Mouse (Mus musculus): ENCODE data around the gene Tmigd1. TPM values are rescaled to one million over a fixed set of nuclear protein-coding genes. Genes with fewer than 3 reads are reported as not detected.

The Tmigd1 gene
- polyA plus RNA-seq, 1 experiment: 0.11 TPM

DNA sequence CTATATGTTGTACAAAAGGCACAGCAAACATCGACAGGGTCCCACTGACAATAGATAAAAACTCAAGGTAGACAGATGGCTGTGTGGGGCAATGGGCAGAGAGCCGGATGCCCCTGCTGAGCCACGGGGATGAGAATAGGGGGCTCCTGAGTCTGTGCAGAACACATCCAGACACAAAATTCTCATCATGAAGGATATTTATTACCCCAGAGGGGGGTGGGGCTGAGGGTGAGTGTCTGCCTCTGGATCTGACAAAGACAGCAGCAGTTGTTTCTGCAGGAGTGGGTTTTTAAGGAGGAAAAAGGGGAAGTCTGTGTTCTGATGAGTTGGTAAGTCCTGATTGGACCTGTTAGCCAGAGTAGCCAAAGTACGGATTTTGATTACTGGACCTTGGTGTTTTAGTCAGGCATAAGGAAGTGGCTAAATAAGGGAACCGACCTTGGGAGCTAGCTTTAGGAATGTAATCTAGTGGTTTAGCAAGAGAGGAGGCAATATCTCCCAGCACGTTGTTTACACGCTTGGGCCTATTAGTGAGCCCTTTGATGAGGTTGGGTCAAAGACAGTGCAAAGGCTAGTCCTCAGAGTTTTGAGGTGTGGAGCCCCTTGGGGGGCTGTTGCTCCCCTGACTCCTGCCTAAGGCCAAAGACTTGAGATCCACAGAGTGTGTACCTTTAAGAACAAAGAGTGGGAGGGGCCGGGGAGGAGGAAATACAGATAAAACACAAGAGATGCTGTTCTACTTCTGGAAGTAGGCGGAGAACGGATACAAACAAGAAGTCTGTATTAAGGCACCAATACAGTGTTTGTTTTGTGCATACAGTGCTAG is 12.4 kb upstream of the Tmigd1 start:
- Histone ChIP-seq H3K36me3 (ENCODE audit: control insufficient read depth, insufficient read depth, low read length) (no peaks in the 10 kb centered on the region), H3K4me3 (ENCODE audit: control insufficient read depth, insufficient read depth, low read length) (no peak overlapping the region), H3K27ac (ENCODE audit: control insufficient read depth, insufficient read depth, low read length) (no peak overlapping the region), H3K27me3 (ENCODE audit: control insufficient read depth, insufficient read depth, low read length) (no peaks in the 10 kb centered on the region), H3K4me1 (replicated peaks; ENCODE audit: control insufficient read depth, insufficient read depth, low read length) (peaks cover 7% of the 10 kb centered on the region)
- WGBS: 68% methylated on average over 10 of the region's 10 CpGs
- peak; percentile 45 for DNase-seq
- no peak for TF ChIP-seq CTCF (IDR thresholded peaks at IDR 0.05; ENCODE audit: borderline replicate concordance, control insufficient read depth, extremely low read depth, insufficient read depth, low read length, poor library complexity)

DNA sequence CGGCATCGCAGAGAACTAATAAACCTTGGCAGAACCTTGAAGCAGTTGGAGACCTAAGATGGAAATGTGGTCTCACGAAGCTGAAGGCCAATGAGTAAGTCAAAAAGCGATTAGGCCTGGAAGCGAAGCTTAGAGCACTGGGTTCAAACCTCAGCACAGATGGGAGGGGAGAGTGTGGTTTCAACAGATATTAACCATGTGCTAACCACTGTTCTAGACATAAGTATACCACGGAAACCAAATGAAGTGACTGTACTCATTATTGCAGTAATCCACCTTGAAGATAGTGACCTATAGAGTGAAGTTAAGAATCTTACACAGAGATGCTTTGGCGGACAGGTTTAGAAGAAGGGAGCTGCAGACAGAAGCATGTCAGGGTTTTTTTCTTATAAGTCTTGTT is 10.8 kb upstream of the Tmigd1 start:
- no peak for TF ChIP-seq CTCF (IDR thresholded peaks at IDR 0.05; ENCODE audit: borderline replicate concordance, control insufficient read depth, extremely low read depth, insufficient read depth, low read length, poor library complexity)
- no peak for TF ChIP-seq POLR2A (IDR thresholded peaks at IDR 0.05; ENCODE audit: control insufficient read depth, extremely low read depth, insufficient read depth, low read length, poor library complexity)
- Histone ChIP-seq H3K36me3 (ENCODE audit: control insufficient read depth, insufficient read depth, low read length) (no peaks in the 10 kb centered on the region), H3K4me3 (ENCODE audit: control insufficient read depth, insufficient read depth, low read length) (no peak overlapping the region), H3K4me1 (replicated peaks; ENCODE audit: control insufficient read depth, insufficient read depth, low read length) (peaks cover 7% of the 10 kb centered on the region), H3K27me3 (ENCODE audit: control insufficient read depth, insufficient read depth, low read length) (no peaks in the 10 kb centered on the region), H3K27ac (ENCODE audit: control insufficient read depth, insufficient read depth, low read length) (no peak overlapping the region)
- 62% methylated on average over 7 of the region's 7 CpGs for WGBS
- no peak for DNase-seq

DNA sequence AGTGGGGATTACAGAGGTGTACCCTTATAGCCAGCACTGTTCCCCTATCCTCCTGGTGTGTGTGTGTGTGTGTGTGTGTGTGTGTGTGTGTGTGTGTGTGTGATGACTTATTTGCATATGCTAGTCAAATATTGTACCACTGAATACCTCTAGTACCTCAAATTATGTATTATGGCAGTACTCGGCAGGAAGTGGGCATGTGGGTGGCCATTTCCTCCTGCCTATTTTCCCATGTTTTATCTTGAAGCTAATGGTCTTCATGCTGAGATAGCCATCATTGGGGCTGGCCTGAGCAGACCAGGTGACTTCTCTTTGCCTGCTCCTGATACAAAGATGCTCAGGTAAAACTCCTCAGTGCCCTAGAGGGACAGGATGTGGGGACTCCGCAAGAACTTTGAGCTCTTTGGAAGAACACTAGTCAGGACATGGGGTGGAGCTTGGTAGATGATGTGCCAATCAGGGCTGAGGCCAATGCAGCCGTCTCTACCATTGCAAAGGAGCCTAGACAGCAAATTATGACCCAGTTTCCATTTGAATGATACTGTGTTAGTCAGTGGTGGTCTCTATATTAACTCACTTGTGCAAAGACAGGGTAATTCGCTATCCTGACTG is 10.1 kb upstream of the Tmigd1 start:
- DNase-seq: no peak
- TF ChIP-seq CTCF (IDR thresholded peaks at IDR 0.05; ENCODE audit: borderline replicate concordance, control insufficient read depth, extremely low read depth, insufficient read depth, low read length, poor library complexity): no peak
- no peak for TF ChIP-seq POLR2A (IDR thresholded peaks at IDR 0.05; ENCODE audit: control insufficient read depth, extremely low read depth, insufficient read depth, low read length, poor library complexity)

DNA sequence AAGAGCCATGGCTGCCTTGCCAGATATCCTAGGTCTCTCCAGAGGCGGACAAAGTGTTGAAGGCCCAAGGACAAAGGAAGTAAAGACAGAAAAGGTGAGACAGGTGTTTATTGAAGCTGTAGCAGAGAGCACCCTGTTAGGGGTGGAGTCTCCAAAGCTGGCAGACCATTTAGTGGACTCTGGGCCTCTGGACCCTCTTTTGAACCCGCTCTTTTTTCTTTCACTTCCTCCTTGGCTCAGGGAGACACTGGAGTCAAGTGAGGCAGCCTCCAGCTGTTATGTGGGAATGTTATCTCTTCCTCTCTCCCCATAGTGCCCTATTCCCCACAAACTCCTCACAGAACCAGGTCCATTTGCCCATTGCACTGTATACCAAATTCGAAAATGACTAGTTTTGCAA is 9.0 kb upstream of the Tmigd1 start:
- Histone ChIP-seq H3K27me3 (ENCODE audit: control insufficient read depth, insufficient read depth, low read length) (no peaks in the 10 kb centered on the region), H3K27ac (ENCODE audit: control insufficient read depth, insufficient read depth, low read length) (no peak overlapping the region), H3K4me1 (replicated peaks; ENCODE audit: control insufficient read depth, insufficient read depth, low read length) (peaks cover 7% of the 10 kb centered on the region), H3K36me3 (ENCODE audit: control insufficient read depth, insufficient read depth, low read length) (no peaks in the 10 kb centered on the region), H3K4me3 (ENCODE audit: control insufficient read depth, insufficient read depth, low read length) (no peak overlapping the region)
- DNase-seq: no peak
- WGBS: 81% methylated on average over 3 of the region's 3 CpGs
- TF ChIP-seq POLR2A (IDR thresholded peaks at IDR 0.05; ENCODE audit: control insufficient read depth, extremely low read depth, insufficient read depth, low read length, poor library complexity) (no peak), CTCF (IDR thresholded peaks at IDR 0.05; ENCODE audit: borderline replicate concordance, control insufficient read depth, extremely low read depth, insufficient read depth, low read length, poor library complexity) (no peak)

More for the DNA sequence above, 10.1 kb upstream of the Tmigd1 start:
- Histone ChIP-seq H3K27ac (ENCODE audit: control insufficient read depth, insufficient read depth, low read length) (no peak overlapping the region), H3K4me3 (ENCODE audit: control insufficient read depth, insufficient read depth, low read length) (no peak overlapping the region), H3K27me3 (ENCODE audit: control insufficient read depth, insufficient read depth, low read length) (no peaks in the 10 kb centered on the region), H3K36me3 (ENCODE audit: control insufficient read depth, insufficient read depth, low read length) (no peaks in the 10 kb centered on the region), H3K4me1 (replicated peaks; ENCODE audit: control insufficient read depth, insufficient read depth, low read length) (peaks cover 7% of the 10 kb centered on the region)
- 67% methylated on average over 4 of the region's 4 CpGs for WGBS

DNA sequence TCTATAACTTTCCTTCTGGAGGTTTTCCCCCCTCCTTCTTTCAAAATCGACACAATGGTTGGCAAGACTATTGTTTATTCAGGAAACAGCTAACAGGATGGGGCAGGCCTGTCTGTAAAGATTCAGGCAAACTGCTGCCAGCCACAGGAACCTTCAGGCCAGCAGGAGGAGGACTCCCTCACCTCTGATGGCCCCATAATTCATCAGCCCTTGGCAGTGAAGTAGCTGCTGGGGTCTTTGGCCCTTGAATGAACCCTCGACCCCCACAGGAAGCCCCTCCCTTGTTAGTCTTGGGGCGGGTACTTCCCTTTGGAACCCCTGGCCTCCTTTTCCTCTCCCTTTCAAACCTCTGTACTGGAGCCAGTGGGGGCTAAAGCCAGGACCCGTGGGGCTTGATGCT is 8.4 kb upstream of the Tmigd1 start:
- DNase-seq: no peak
- TF ChIP-seq CTCF (IDR thresholded peaks at IDR 0.05; ENCODE audit: borderline replicate concordance, control insufficient read depth, extremely low read depth, insufficient read depth, low read length, poor library complexity) (no peak), POLR2A (IDR thresholded peaks at IDR 0.05; ENCODE audit: control insufficient read depth, extremely low read depth, insufficient read depth, low read length, poor library complexity) (no peak)
- no peaks in the 10 kb centered on the region for H3K36me3 ChIP-seq (ENCODE audit: control insufficient read depth, insufficient read depth, low read length)
- H3K4me3 ChIP-seq (ENCODE audit: control insufficient read depth, insufficient read depth, low read length): no peak overlapping the region
- 25% methylated on average over 4 of the region's 4 CpGs for WGBS
- no peaks in the 10 kb centered on the region for H3K27me3 ChIP-seq (ENCODE audit: control insufficient read depth, insufficient read depth, low read length)
- peaks cover 7% of the 10 kb centered on the region for H3K4me1 ChIP-seq (replicated peaks; ENCODE audit: control insufficient read depth, insufficient read depth, low read length)
- H3K27ac ChIP-seq (ENCODE audit: control insufficient read depth, insufficient read depth, low read length): no peak overlapping the region

DNA sequence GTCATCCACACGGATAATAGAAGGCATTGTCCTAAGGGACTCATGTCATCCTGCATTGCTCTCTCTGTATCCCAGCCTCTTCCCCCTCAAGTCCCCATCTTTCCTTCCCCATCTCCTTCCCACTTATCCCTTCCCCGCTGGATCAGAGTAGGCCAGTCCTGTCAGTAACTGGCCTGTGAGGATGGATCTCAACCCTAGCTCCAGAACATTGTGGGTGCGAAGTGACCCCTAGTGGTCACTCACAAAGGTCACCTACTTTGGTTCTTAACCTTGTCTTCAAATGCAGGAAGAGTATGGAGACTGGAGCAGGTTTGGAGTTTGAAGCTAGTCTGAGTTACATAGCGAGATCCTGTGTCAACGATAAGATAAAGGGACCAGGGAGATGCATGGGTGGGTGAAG is 7.7 kb upstream of the Tmigd1 start:
- no peak overlapping the region for H3K4me3 ChIP-seq (ENCODE audit: control insufficient read depth, insufficient read depth, low read length)
- no peaks in the 10 kb centered on the region for H3K27me3 ChIP-seq (ENCODE audit: control insufficient read depth, insufficient read depth, low read length)
- H3K36me3 ChIP-seq (ENCODE audit: control insufficient read depth, insufficient read depth, low read length): no peaks in the 10 kb centered on the region
- peak; percentile 22 for DNase-seq
- 46% methylated on average over 5 of the region's 5 CpGs for WGBS
- peaks cover 7% of the 10 kb centered on the region for H3K4me1 ChIP-seq (replicated peaks; ENCODE audit: control insufficient read depth, insufficient read depth, low read length)
- TF ChIP-seq POLR2A (IDR thresholded peaks at IDR 0.05; ENCODE audit: control insufficient read depth, extremely low read depth, insufficient read depth, low read length, poor library complexity): no peak
- no peak for TF ChIP-seq CTCF (IDR thresholded peaks at IDR 0.05; ENCODE audit: borderline replicate concordance, control insufficient read depth, extremely low read depth, insufficient read depth, low read length, poor library complexity)
- H3K27ac ChIP-seq (ENCODE audit: control insufficient read depth, insufficient read depth, low read length): no peak overlapping the region

Measured in thymus, adult 2 months (tissue).